Mouse (Mus musculus) megakaryocyte, adult 5-6 weeks (primary cell): ENCODE measurements at regions not wholly inside any gene's neighbourhood (a gene's known extent, or its start where the extent isn't known, plus 50 kb on each side); places are given as distances from the start of the nearest gene placed in this dataset.

Experiments
- ATAC-seq: 2 replicates; pipeline ENCODE4 v1.8.0; 2016; ENCODE audit warnings: mild to moderate bottlenecking, inconsistent platforms; ENCODE audit not compliant: poor library complexity, severe bottlenecking

DNA sequence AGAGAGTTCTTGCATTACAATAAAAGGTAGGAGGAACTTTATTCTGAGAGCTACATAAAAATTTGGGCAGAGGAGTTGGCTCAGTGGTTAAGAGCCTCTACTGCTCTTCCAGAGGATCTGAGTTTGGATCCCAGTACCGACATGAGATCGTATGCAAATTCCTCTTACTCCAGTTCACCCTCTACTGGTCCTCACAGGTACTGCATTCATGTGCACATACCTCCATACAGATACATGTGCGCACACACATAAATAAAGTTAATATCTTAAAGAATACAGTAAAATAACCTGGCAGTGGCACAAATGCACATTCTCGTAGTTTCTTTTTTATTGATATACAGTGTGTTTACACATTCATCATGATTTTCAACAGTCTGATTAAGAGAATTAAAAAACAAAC is 232.4 kb downstream of the Vps13c start:
- no peak for ATAC-seq

DNA sequence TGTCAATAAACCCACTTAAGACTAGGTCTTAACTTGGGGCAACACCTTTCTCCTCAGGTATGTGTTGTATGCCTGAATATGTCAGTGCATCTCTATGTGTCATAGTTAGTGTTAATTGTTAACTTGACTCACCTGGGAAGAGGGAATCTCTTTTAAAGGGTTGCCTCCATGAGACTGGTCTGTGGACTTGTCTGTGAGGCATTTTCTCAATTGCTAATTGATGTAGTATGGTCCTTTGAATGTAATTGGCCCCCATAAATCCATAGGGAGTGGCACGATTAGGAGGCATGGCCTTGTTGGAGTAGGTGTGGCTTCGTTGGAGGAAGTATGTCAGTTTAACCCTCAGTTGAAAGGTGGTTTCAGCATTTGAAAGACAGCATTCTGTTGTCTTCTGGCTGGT is 237.1 kb downstream of the Vps13c start:
- ATAC-seq = no peak

DNA sequence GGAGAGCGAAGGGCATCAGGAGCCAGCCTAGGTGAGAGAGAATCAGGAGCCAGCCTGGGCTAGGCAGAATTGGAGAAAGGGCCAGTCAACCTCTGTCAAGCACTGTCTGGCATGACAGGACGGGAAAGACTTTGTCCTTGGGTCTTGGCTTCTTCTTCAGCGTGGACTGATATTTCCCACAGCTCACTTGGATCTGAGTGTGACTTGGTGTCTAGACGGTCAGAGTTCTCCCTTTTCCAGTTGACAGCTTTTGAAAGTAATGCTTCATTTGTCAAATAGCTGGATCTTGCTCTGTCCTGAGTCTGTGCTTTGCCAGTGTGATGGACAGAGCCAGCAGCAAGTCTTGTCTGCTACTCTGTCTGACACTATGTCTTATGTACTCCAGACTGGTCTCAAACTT is 243.1 kb downstream of the Vps13c start:
- ATAC-seq = no peak

DNA sequence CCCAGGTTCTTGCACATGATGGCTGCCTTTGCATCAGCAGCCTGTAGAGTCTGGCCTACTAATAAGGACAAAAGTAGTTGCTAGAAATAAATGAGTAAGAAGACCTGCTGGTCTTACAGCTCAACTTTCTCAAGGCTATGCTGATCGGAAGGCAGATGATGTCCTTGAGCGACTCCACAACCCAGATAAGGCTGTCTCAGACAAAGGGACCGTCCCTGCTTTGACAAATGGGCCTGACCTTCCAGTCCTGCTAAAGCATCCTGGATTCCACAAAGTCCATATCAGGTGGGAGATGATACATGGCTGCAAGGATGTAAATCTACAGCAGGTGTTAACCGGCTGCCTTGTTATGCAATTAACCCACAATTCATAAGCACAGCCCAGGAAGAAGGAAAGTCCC is 244.8 kb downstream of the Vps13c start:
- ATAC-seq = no peak

DNA sequence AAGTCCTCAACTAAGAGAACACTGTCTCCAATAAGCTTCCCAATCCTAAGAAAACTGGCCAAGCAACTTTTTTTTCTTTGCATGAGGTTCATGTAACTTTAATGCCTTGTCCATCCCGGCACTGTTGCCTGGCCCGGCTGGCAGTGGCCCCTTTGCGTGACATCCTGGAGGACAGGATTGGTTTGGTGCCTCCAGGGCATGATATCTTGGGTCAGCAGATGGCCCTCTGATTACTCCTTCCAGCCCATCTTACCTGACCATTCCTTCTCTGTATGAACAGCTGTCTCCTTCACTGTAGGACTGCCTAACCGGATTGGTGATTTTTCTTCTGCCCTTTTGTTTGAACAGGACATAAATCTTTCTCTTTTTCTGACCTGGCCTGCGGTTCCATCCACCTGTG is 254.4 kb downstream of the Vps13c start:
- ATAC-seq = no peak

DNA sequence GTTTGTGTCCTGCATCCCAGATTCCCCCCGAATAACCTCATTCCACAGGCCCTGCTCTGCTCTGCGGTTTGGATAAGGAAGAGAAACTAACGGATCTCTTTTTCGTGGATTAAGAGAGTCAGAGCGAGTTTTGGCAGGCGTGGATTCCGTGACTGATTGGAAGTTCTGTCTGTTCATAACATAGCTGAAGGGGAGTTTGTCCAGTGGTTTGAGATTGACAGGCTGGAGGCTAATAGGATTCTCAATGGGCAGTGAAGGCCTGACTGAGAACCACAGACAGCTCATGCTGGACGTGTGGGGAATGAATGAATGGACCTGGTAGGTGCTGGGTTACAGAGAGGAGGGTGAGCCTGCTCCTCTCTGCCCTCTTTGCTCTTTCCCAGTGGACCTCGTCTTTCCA is 269.6 kb downstream of the Vps13c start:
- no peak for ATAC-seq

DNA sequence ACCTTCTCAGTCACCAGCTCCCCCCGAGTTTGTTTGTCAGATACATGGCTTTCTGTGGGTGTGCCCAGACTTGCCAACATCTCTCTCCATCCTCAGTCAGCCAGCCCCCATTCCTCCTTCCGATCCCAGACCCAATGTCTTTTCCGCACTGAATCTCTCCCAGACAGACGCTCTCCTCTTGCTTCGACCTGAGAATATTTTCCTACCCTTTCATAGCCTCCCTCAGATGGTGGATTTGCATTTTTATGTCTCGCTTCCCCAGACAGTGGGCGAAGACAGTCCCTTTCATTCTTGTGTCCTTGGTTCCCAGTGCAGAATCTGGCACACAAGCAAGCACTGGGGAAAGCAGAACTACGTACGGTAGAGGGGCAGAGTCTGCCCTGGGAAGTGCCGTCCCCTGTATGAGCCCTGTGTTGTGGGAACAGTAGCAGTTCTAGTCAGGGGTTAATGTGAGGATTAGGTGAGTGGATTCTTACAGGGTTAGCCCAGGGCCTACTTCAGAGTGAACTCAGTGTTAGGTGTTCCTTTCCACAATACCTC is 275.0 kb downstream of the Vps13c start:
- no peak for ATAC-seq

DNA sequence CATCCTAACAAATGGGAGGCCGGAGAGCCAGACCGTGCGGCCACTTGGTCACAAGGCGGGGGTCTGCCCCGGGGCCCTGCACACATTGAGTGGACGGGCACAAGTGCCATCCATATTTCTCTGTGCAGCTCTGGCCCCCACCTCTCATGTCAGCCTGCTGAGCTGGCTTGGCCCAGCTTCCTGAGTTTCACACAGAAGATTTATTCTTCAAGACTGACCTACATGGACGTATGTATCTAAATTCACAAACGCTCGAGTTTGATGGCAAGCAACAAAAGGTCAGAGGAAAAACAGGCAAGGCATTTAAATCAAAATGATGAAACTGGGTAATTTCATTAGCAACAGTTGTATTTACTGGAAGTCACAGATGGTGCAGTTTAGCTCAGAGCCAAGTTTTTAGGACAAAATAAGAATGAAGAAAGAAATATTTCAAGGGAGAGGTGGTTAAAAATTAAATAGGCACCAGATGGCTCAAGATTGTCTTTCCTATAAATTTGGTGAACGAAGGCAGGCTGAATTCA is 276.1 kb downstream of the Vps13c start:
- no peak for ATAC-seq

DNA sequence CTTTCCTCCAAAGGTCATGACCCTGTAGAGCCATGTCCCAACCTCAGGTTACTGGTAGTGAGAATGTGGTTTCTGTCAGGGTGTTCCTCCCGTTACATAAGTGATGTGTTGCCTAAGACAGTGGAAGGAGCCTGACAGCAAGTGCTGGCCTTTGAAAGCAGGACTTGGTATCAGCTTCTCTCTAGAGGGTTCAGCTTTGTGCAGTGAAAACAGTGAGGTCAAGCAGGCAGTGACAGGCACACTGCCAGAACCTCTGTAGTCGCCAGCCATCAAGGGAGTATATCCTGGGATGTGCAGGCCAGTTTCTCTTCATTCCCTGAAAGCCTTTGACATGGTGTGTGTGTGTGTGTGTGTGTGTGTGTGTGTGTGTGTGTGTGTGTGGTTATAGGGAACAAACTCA is 278.1 kb downstream of the Vps13c start:
- ATAC-seq = peak; percentile 49

DNA sequence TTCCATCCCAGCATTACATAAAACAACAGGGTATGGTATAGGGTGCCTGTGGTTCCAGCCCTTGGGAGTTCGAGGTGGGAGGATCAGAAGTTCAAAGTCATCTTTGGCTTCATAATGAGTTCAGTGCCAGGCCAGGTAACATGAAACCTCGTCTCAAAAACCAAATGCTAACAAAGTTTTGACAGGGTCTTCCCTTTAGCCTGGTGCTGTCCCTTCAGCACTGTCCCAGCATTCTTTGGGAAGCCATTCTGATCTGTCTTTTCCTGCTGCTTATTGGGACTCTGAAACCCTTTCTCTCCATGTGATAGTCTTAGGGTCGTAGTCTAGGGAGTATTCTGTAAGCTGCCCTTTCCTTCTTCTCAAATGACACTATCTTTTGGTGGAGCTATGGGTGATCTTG is 282.1 kb downstream of the Vps13c start:
- ATAC-seq = no peak

DNA sequence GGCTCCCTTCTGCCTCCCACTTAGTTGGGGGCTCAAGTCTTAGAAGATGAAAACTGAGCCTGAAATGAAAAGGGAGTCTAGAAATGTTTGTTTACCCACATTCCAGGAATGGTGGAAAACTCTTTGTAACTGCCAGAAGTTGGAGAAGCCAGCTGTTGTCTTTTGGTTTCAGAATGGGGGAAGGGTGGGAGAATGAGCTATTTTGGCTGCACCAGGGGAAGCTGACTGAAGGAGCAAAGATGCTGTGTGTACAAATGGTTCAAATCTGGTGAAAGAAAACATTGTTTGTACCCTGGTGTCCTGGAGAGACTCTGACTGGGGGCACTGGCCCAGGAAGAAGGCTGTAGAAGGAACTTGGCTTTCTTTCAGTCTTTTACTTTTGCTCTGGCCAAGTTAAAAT is 291.1 kb downstream of the Vps13c start:
- no peak for ATAC-seq

DNA sequence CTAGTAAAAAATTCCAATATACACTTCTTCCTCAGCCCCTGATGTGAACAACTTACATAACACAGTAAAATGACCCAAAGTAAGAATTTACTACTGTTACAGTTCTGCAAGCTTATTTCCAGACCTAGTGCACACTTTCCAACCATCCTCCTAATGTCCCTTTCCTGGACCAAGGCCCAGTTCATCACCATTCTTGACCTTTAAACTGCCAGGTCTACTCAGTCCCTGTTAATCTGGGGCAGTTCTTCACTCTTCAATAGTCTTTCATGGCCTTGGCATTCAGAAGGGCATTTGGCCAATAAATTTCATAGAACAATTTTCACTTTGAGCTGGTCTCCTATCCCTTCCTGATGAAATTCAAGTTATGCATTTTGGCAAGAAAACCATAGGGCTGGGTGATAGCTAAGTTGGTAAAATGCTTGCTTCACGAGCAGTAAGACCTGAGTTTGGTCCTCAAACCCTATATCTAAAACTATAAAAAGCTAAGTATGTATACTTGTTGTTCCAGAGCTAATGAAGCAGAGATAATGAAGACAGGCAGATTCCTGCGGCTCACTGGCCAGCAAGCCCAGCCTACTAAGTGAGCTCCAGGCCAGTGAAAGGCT is 295.4 kb downstream of the Vps13c start:
- ATAC-seq = no peak

DNA sequence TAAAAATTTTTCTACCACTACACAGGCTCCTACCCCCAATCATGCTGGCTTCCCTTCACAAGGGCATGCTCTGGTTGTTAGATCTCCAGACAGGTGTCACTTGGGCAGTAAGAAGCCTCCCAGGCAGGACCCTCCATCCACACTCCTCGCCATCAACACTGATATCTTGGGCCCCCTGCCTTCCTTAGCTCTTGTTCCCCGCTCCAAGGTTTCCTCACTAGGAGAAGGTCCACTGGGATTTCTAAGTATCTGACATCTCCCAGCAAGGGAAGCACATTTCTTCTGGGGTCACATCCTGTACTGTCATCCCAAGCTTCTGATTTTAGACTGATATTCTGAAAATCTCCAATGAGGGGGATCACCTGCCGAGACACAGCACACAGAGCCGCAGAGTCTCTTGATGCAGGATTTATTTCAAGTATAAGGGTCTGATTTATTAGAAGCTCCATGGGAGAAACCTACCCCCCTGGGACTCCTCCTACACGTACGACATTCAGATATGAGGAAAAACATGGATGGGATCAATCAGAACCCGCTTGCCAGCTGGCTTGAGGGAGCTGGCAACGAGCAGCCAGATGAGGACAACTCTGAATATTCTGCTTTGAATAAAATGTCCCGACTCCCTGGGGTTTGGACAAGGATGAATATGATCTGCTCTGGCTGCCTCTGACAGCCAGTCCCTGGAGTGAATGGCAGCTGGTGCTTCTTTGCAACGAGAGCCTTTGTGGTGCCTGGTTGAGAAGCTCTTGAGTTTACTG is 322.8 kb downstream of the Vps13c start:
- ATAC-seq = no peak

DNA sequence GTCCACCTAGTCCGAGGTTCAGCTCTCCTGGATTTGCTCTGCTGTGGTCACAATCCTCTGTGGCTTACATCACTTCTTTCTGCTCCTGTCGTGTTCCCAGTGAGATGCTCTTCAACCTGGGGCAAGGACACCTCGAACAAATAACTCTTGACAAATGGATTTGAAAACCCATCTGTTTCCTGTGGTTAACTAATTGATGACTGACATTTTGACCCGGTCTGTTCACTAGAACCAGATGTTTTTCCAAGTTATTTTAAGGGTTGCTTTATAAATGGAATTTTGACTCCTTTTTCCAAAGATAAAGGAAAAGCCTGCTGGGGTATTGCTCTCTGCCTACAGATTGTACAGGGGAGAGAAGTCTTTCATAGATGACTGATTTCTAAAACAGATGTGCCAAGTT is 326.4 kb downstream of the Vps13c start:
- no peak for ATAC-seq

DNA sequence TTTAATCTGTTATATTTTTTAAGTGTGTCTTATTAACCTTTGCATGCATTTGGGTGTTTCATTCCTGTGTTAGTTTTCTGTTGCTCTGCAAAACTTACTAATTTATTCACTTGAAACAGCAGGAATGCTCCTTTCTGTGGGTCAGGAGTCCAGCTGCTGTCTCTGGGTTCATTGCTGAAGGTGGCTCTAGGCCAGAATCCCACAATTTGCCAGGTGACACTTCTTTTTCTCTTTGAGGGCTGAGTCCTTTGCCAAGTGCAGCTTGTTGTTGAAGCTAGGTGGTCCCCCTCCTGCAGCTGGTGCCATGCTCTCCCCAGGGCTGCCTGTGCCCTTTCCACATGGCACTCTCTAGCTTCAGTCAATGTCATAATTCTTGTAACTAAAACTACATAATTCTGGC is 348.7 kb downstream of the Vps13c start:
- no peak for ATAC-seq

DNA sequence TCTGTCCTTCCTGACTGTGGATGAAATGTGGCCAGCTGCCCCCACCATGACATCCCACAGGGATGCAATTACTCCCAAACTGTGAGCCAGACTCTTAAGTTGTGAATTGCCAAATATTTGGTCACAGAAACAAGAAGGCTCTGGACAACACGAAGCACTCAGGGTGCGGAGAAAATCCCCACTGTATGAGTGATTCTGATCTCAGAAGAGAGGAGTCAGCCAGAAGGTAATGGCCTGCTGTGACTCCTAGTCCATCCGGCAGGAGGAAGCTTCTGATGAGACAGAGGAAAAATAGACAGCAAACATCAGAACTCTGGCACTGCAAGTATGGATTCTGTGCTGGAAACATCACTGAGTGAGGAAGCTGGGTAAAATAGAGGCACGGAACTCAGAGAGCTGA is 359.6 kb downstream of the Vps13c start:
- ATAC-seq = no peak

DNA sequence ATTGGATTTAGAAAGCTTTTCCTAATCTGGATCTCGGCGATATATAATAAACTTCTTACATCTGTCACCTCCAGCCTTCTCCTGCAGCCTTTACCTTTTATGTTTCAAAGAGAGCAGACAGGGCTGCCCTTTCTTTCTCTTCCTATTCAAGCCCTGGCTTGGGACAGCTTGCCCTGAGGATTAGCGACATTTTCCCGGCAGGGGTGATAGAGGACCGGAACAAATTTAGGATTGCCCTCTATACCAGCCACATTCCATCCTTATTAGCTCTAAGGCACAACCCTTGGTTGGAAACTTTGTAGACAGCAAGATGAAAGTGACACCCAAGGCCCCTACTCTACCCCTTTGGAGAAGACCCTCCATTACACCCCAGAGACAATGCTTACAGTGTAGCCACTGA is 360.8 kb downstream of the Vps13c start:
- no peak for ATAC-seq

DNA sequence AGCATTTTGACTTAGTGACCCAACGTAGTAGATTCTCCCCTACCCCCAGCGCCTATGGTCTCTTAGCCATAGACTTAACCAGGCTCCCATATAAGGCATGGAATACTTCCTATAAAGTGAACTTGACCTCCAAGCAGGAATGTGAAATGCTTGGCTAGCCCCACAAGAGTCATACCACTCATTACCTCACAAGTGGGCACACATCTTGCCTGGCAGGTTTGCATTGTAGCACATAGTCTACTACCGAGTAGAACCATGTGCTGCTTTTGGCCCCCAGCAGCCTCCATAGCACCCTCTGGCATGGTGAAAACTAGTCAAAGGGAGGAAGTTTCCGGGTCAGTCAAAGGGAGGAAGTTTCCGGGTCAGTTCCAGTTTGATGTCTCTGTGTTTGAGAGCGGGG is 385.5 kb downstream of the Vps13c start:
- ATAC-seq = no peak

DNA sequence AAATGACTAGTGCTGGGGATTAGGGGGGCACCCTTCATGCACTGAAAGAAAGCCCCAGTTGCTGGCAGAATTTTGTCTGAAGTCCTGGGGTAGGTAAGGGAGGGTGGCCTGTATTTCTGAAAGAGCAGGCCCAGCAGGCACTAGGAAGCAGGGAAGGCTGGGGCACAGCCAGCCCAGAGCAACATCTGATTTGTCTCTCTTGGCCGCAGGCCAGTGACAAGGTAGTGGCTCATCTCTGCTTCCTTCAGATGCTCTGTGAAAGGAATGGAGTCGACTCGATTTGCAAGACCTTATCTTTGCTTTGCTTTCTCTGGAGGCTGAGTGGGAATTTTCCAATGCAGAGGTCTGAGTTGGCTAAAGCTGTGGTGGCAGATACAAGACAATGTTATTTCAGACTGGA is 390.9 kb downstream of the Vps13c start:
- no peak for ATAC-seq

DNA sequence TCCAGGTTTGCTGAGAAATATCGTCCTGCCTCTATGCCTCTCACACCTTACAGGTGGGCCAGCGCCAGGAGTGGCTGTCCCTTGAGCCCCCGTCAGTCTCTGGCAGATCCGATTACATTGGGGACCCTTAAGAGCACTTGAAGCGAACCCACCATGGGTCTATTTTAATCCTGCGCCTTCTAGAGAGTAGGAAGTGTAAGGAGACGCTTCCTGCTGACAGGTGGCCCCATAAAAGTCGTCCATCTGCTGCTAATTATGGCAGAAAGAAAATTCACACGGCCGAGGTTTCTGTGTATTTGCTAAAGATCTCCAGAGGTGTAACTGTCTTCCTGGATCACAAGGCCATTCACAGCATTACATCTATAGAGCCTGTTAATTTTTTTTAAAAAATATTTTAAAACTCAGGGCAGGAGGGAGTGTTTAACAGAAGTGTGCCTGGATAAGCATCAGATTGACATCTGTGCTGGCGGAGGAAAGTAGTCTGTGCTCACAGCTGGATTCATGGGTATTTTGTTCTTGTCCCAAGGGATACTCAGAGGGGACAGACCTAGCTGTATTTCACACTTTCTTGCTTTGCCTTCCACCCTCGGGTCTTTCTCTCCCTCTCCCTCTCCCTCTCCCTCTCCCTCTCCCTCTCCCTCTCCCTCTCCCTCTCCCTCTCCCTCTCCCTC is 394.9 kb downstream of the Vps13c start:
- no peak for ATAC-seq

DNA sequence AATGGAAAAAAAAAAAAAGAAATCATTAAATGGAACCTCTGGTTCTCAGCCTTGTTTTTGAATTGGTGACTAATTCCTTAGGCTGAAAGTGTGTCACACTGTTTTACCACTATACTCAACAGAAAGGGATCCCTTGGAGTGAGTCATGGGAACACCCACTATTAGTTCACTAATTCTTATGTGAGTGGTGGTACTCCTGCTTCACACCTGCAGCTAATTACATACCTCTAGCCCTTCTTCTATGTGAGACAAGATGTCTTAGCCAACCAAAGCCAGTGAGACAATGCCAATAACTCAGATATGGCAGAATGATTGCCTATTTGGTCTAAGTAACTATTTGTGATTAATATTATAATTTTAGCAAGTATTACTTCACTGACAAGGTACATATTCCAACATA is 398.9 kb downstream of the Vps13c start:
- ATAC-seq = no peak

DNA sequence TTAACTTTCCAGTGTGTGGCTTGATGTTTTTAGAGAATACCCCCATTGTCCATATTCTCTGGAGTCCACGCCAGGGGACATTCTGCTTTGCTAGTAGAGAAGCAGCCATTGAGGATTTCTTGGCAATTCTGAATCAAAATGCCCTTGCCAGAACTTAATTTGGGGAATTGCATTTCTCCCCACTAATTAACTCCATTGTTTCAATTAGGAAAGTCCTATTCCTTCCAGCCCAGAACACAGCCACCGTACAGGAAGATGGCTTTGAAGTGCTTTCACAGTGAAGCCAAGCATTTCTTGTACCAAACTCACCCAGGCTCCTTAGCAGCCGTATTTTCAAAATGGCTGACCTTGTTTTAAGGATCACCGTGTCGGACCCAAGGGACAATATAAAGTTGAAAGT is 399.4 kb downstream of the Vps13c start:
- no peak for ATAC-seq
